Mouse (Mus musculus): ENCODE results near the gene Mbtps2.

DNA sequence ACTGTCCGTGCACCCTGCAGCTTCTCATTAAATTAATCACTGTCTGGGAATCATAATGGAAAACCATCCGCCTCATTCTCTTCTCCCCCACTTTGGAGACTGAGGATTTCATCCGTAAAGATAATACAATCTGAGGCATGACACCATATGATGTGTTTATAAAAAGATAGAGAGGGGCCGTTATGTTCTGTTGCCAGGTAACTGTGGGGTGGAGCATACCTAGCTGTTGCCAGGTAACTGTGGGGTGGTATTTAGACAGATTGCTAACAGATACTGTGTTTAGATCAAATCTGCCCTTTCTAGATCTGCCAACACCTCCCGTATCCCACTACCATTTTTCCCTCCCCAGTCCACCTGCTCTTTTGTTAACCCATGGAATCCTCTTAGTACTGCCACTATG is 11.5 kb downstream of the Mbtps2 start:
- TF ChIP-seq CTCF (IDR thresholded peaks at IDR 0.05; ENCODE audit: low read depth, low read length) (no peak), POLR2A (IDR thresholded peaks at IDR 0.05; ENCODE audit: borderline replicate concordance, low read depth, low read length) (no peak)
